In genomic region chr9:40224289-40224688, GRCm38 (mm10) we compare ENCODE assay signal across 24 mouse cellular contexts. TPM values are rescaled to one million over a fixed set of nuclear protein-coding genes. Genes with fewer than 3 reads are reported as not detected.
DNase-seq lines count a peak whose midpoint lies in the region; ATAC-seq and TF ChIP-seq lines count a peak whose summit lies in the region.
"Had no signal": no experiment of that assay in that cellular context is flagged by ENCODE, and none has a peak within 500 bp of the region (broad histone marks: within the 10 kb centered on the region; RNA-seq: fewer than 3 reads in every experiment).

No protein-coding gene starts in this region.

- H3K27me3 ChIP-seq in cerebellum, adult 2 months (ENCODE audit: control insufficient read depth, insufficient read depth, low read length), result no peaks in the 10 kb centered on the region; the same call in 1 of the 2 replicates
- no peaks in the 10 kb centered on the region for H3K27me3 ChIP-seq in kidney, postnatal 0 days (ENCODE audit: insufficient read depth, low read length)
- H3K27me3 ChIP-seq in CH12.LX (replicated peaks), result no peaks in the 10 kb centered on the region
- H3K27me3 ChIP-seq: lung, embryonic 15.5 days; neural tube, embryonic 13.5 days had no signal

- TF ChIP-seq RAD21 in CH12.LX (IDR thresholded peaks at IDR 0.05; ENCODE audit: low read depth, low read length), result no peak; the same call in 1 of the 2 replicates

- H3K79me2 ChIP-seq in CH12.LX (replicated peaks; ENCODE audit: control insufficient read depth, extremely low read depth, insufficient read depth, poor library complexity, severe bottlenecking), result no peaks in the 10 kb centered on the region

- no peak overlapping the region for H3K27ac ChIP-seq in cerebellum, adult 2 months (ENCODE audit: insufficient read depth, low read length)
- no peak overlapping the region for H3K27ac ChIP-seq in kidney, postnatal 0 days
- no peak overlapping the region for H3K27ac ChIP-seq in CH12.LX (ENCODE audit: insufficient read depth, low read depth)
- H3K27ac ChIP-seq: lung, embryonic 15.5 days; neural tube, embryonic 13.5 days had no signal

- no peak overlapping the region for H3K9ac ChIP-seq in kidney, postnatal 0 days (ENCODE audit: low read depth, low read length)
- no peak overlapping the region for H3K9ac ChIP-seq in CH12.LX (ENCODE audit: insufficient read depth, low read depth)
- H3K9ac ChIP-seq: heart, embryonic 12.5 days; lung, embryonic 15.5 days; neural tube, embryonic 13.5 days had no signal

- 71% methylated on average over 4 of the region's 4 CpGs for WGBS in cerebellum, adult 2 months
- 73% methylated on average over 4 of the region's 4 CpGs for WGBS in kidney, postnatal 0 days

- no peak for ATAC-seq in cerebellum, adult (ENCODE audit: insufficient number of reproducible peaks, low FRiP score, low TSS enrichment)
- no peak for ATAC-seq in kidney, postnatal 0 days (replicated peaks; ENCODE audit: low FRiP score, low read depth)
- ATAC-seq: hindbrain, embryonic 16.5 days had no signal

- no peaks in the 10 kb centered on the region for H3K36me3 ChIP-seq in kidney, postnatal 0 days (ENCODE audit: insufficient read depth, low read length)
- H3K36me3 ChIP-seq in CH12.LX (replicated peaks in 1 of 2; ENCODE audit: control insufficient read depth in 1 of 2, insufficient read depth in 1 of 2, low read length in 1 of 2), result no peaks in the 10 kb centered on the region
- H3K36me3 ChIP-seq: heart, embryonic 12.5 days; lung, embryonic 15.5 days; neural tube, embryonic 13.5 days had no signal

- H3K4me2 ChIP-seq in kidney, postnatal 0 days (ENCODE audit: low read length), result no peak overlapping the region
- no peak overlapping the region for H3K4me2 ChIP-seq in CH12.LX (ENCODE audit: insufficient read depth, low read depth, poor library complexity, severe bottlenecking)
- H3K4me2 ChIP-seq: heart, embryonic 12.5 days; liver, embryonic 11.5 days; lung, embryonic 15.5 days; neural tube, embryonic 13.5 days had no signal

- dilution Hi-C loops in CH12.LX (cut with MboI; ENCODE audit: extremely low pct_ligation_motif_present, extremely low pct_unique_long_range_greater_than_20kb, low sequenced_read_pairs), result no loop called here

- TF ChIP-seq CTCF in cerebellum, adult 2 months (IDR thresholded peaks at IDR 0.05; ENCODE audit: borderline replicate concordance, insufficient read depth, low read depth, low read length), result 0 out of 2 replicates have a peak, but pooled peaks have one; percentile 14
- TF ChIP-seq CTCF in kidney, postnatal 0 days (IDR thresholded peaks at IDR 0.05; ENCODE audit: low read depth), result peak; percentile 36; the same call in 1 of the 2 replicates
- TF ChIP-seq CTCF in CH12.LX (conservative IDR thresholded peaks at IDR 0.05 in 1 of 2, IDR thresholded peaks at IDR 0.05 in 1 of 2; ENCODE audit: low read depth in 2 of 2, low read length in 2 of 2), result peak in 1 of 2 experiments; percentile 32; a peak in 3 of 4 replicates
- TF ChIP-seq CTCF in brain, embryonic 14.5 days (IDR thresholded peaks at IDR 0.05; ENCODE audit: borderline replicate concordance, extremely low read depth, insufficient read depth, insufficient read length), result peak; percentile 24; the same call in 1 of the 2 replicates

- TF ChIP-seq POLR2A in cerebellum, adult 2 months (IDR thresholded peaks at IDR 0.05; ENCODE audit: borderline replicate concordance, insufficient read depth, low read length), result no peak
- no peak for TF ChIP-seq POLR2A in CH12.LX (IDR thresholded peaks at IDR 0.05; ENCODE audit: low read depth, low read length)
- no peak for TF ChIP-seq POLR2A in brain, embryonic 14.5 days (IDR thresholded peaks at IDR 0.05; ENCODE audit: borderline replicate concordance, extremely low read depth, insufficient read depth, insufficient read length, poor library complexity, severe bottlenecking)

- in situ Hi-C loops in CH12.LX (cut with MboI; ENCODE audit: low pct_ligation_motif_present, low pct_unique_long_range_greater_than_20kb, low sequenced_read_pairs), result loop anchor here (10.0 kb wide), 1 partner anchor 171 kb away; no protein-coding TSS in a partner anchor

- H3K9me3 ChIP-seq in kidney, postnatal 0 days (replicated peaks; ENCODE audit: low read length), result no peaks in the 10 kb centered on the region
- H3K9me3 ChIP-seq in CH12.LX (replicated peaks; ENCODE audit: low read length), result no peaks in the 10 kb centered on the region
- H3K9me3 ChIP-seq: heart, embryonic 12.5 days; lung, embryonic 15.5 days; neural tube, embryonic 13.5 days had no signal

- TF ChIP-seq EP300 in CH12.LX (IDR thresholded peaks at IDR 0.05; ENCODE audit: low read length), result no peak

- H3K4me1 ChIP-seq in cerebellum, adult 2 months (ENCODE audit: control insufficient read depth, insufficient read depth, low read length), result no peaks in the 10 kb centered on the region
- no peaks in the 10 kb centered on the region for H3K4me1 ChIP-seq in kidney, postnatal 0 days (replicated peaks; ENCODE audit: insufficient read depth, low read length)
- peaks cover 2 to 3% of the 10 kb centered on the region in 2 experiments; a peak in 1 of 4 replicates for H3K4me1 ChIP-seq in CH12.LX (ENCODE audit: control insufficient read depth in 1 of 2, insufficient read depth in 2 of 2)
- H3K4me1 ChIP-seq: heart, embryonic 12.5 days; lung, embryonic 15.5 days; neural tube, embryonic 13.5 days had no signal

- no peak overlapping the region for H3K4me3 ChIP-seq in cerebellum, adult 2 months (replicated peaks; ENCODE audit: insufficient read depth, low read depth, low read length)
- no peak overlapping the region for H3K4me3 ChIP-seq in kidney, postnatal 0 days (replicated peaks; ENCODE audit: low read depth, low read length)
- H3K4me3 ChIP-seq in CH12.LX (replicated peaks in 1 of 3; ENCODE audit: low read depth in 2 of 3, low read length in 2 of 3, poor library complexity in 1 of 3), result no peak overlapping the region
- H3K4me3 ChIP-seq: heart, embryonic 12.5 days; lung, embryonic 15.5 days; neural tube, embryonic 13.5 days had no signal

- DNase-seq in cerebellum, adult 2 months, result peak in 1 of 2 experiments; percentile 15
- DNase-seq in kidney, postnatal 0 days (ENCODE audit: low spot score), result no peak
- no peak for DNase-seq in kidney, adult 18-20 months
- no peak for DNase-seq in CH12.LX (ENCODE audit: extremely low read depth)
- DNase-seq in brain, embryonic 14.5 days (ENCODE audit: low read depth), result no peak
- DNase-seq in layer of hippocampus, postnatal 36 days, result no peak
- no peak for DNase-seq in adrenal gland, adult 2 months
- DNase-seq: cerebellum, adult 11-12 months; gastrocnemius, postnatal 14 days; heart, postnatal 36 days; kidney, adult 8-10 months; kidney, postnatal 36 days; left cerebral cortex, postnatal 4 days; right cerebral cortex, postnatal 25 days; thymus, postnatal 14 days had no signal

TF ChIP-seq in CH12.LX, 34 proteins besides CTCF, POLR2A, EP300 and RAD21:
- TF ChIP-seq POLR2AphosphoS2 (IDR thresholded peaks at IDR 0.05; ENCODE audit: low read depth, low read length), result no peak
- peak; percentile 25 for TF ChIP-seq SMC3 (IDR thresholded peaks at IDR 0.05; ENCODE audit: low read depth, low read length)

RNA-seq across cellular contexts. Expression of gene Zfp202, which starts 32.2 kb away (rescaled TPM):
- polyA plus RNA-seq in cerebellum, adult 2 months (2012; rRNA removed), result 2.8 TPM in 2 replicates
- polyA plus RNA-seq in kidney, postnatal 0 days (2015; fragmentation: Nextera tagmentation; extraction: Ambion mirVana), result 3.9 and 4.3 TPM in 2 replicates
- total RNA-seq in CH12.LX (2012; rRNA removed), result 3.7 and 3.9 TPM in 2 replicates
- total RNA-seq in CH12.LX (2014; rRNA removed), result 3.9 and 4.2 TPM in 2 replicates
- polyA plus RNA-seq in CH12.LX (2012; ENCODE audit: insufficient read length, low read depth), result 3.5 and 4.2 TPM in 2 replicates
- polyA plus RNA-seq in brain, embryonic 14.5 days (2012; rRNA removed), result 6.7 and 9.4 TPM in 2 replicates
- 1 to 10 TPM; 3.7 to 4.2 TPM for total RNA-seq in layer of hippocampus, postnatal 36 days (2021)
- 1 to 10 TPM; 4.6 to 5.0 TPM for total RNA-seq in adrenal gland, adult 2 months (2021)
- 0.81 and 1.5 TPM in 2 replicates for polyA plus RNA-seq in adrenal gland, adult 2 months (2012; rRNA removed)

RNA-seq across cellular contexts. Expression of gene Olfr986, which starts 43.6 kb away (rescaled TPM):
- not detected in 2 replicates for polyA plus RNA-seq in cerebellum, adult 2 months (2012; rRNA removed)
- polyA plus RNA-seq in kidney, postnatal 0 days (2015; fragmentation: Nextera tagmentation; extraction: Ambion mirVana), result 0.06 TPM in 1 of 2 replicates, not detected in the other
- 0.04 and 0.08 TPM in 2 replicates for total RNA-seq in CH12.LX (2012; rRNA removed)
- not detected in 2 replicates for total RNA-seq in CH12.LX (2014; rRNA removed)
- 0.08 TPM in 1 of 2 replicates, not detected in the other for polyA plus RNA-seq in CH12.LX (2012; ENCODE audit: insufficient read length, low read depth)
- not detected in 2 replicates for polyA plus RNA-seq in brain, embryonic 14.5 days (2012; rRNA removed)
- not detected for total RNA-seq in layer of hippocampus, postnatal 36 days (2021)
- total RNA-seq in adrenal gland, adult 2 months (2021), result not detected
- not detected in 2 replicates for polyA plus RNA-seq in adrenal gland, adult 2 months (2012; rRNA removed)
- total RNA-seq: gastrocnemius, postnatal 14 days; heart, postnatal 36 days; left cerebral cortex, postnatal 4 days; megakaryocyte-erythroid progenitor cell, adult 5-6 weeks had no signal
- polyA plus RNA-seq: embryonic facial prominence, embryonic 14.5 days; frontal cortex, adult 2 months; heart, embryonic 12.5 days; liver, embryonic 11.5 days; lung, embryonic 15.5 days; neural tube, embryonic 13.5 days had no signal

RNA-seq across cellular contexts. Expression of gene Scn3b, which starts 44.7 kb away (rescaled TPM):
- polyA plus RNA-seq in cerebellum, adult 2 months (2012; rRNA removed), result 9.2 and 10.1 TPM in 2 replicates
- polyA plus RNA-seq in kidney, postnatal 0 days (2015; fragmentation: Nextera tagmentation; extraction: Ambion mirVana), result 0.31 and 0.32 TPM in 2 replicates
- total RNA-seq in CH12.LX (2012; rRNA removed) (0.34 and 0.50 TPM in 2 replicates), CH12.LX (2014; rRNA removed) (0.07 and 0.08 TPM in 2 replicates)
- polyA plus RNA-seq in CH12.LX (2012; ENCODE audit: insufficient read length, low read depth), result not detected in 2 replicates
- polyA plus RNA-seq in brain, embryonic 14.5 days (2012; rRNA removed), result 85.2 and 120 TPM in 2 replicates
- 100 to 1,000 TPM; 249 to 260 TPM for total RNA-seq in layer of hippocampus, postnatal 36 days (2021)
- 1 to 10 TPM; 5.2 to 8.3 TPM for total RNA-seq in adrenal gland, adult 2 months (2021)
- polyA plus RNA-seq in adrenal gland, adult 2 months (2012; rRNA removed), result 0.88 and 0.90 TPM in 2 replicates
- total RNA-seq: megakaryocyte-erythroid progenitor cell, adult 5-6 weeks had no signal
